Mouse (Mus musculus) Patski (cell line): ENCODE measurements around the gene Fezf2. TPM values are rescaled to one million over a fixed set of nuclear protein-coding genes. Genes with fewer than 3 reads are reported as not detected.

ENCODE experiments used
- ATAC-seq: fragments of 100-300 bp; one replicate; pipeline ENCODE4 v1.8.0; 2021
- CTCF ChIA-PET: fragments of 350-600 bp; sonication (Branson Sonifier 250); formaldehyde crosslinking; loops from one replicate; lab custom pipeline; 2022; ENCODE audit warnings: inconsistent platforms; lab: Charles Lee
- POLR2A ChIA-PET: fragments of 350-600 bp; sonication (Branson Sonifier 250); formaldehyde crosslinking; loops from one replicate; lab custom pipeline; 2022; ENCODE audit warnings: antibody characterized with exemption, inconsistent platforms; lab: Charles Lee
- DNase-seq: peaks from one replicate; pipeline ENCODE4 v3.0.0-alpha.2; 2011; ENCODE audit warnings: low read depth, low spot score
- H3K27me3 ChIP-seq: fragments of 371-371 bp; one replicate; pipeline ENCODE4 v1.5.1; 2021
- CTCF ChIP-seq: fragments of 100-300 bp; IDR thresholded peaks from one replicate; pipeline ENCODE4 v1.5.1; 2021
- in situ Hi-C: fragments of 300-500 bp; cut with MboI; formaldehyde crosslinking; loops from 3 replicates; pipeline ENCODE4 v1.11.1; 2018; ENCODE audit warnings: low pct_unique_long_range_greater_than_20kb, mixed read lengths
- polyA plus RNA-seq: library from polyadenylated mRNA; unstranded; gene quantifications from one replicate; pipeline ENCODE4 v1.2.3, GENCODE M21; 2021

Fezf2 gene
- polyA plus RNA-seq, 1 experiment from 2014 or later, result not detected

DNA sequence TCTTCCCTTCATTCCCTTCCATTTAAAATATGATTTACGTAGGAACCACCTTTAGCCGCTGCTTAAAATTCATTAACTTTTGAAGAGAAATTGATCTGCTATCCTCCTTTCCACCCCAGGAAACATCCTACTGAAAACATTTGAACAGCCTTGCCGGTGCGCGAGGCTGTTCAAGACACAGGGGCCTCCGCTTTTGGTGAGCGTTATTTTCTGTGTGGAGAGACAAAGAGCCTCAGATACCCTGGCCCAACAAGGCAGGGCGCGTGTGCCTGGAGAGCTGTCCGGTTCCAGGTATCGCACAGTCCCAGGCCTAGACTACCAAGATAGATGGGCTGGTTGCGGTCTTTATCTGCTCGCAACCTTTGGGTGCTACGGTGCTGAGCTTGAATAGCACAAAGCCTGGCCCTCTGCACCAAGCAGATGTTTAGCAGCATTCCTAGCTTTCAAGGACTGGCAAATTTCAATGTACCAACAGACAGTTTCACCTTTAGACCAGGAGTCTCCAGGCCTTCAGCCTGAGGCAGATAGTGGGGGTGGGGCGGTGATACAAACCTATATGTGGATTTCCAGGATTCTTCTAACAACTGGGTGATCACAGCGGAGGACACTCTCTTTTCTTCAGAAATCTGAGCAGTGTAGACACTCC, 2.4 kb upstream of the Fezf2 start:
- H3K27me3 ChIP-seq, result peaks cover 11% of the 10 kb centered on the region
- DNase-seq, result no peak
- ChIA-PET CTCF (no interaction called here), POLR2A (no interaction called here)
- no peak for TF ChIP-seq CTCF
- no peak for ATAC-seq
- in situ Hi-C loops, result no loop called here

DNA sequence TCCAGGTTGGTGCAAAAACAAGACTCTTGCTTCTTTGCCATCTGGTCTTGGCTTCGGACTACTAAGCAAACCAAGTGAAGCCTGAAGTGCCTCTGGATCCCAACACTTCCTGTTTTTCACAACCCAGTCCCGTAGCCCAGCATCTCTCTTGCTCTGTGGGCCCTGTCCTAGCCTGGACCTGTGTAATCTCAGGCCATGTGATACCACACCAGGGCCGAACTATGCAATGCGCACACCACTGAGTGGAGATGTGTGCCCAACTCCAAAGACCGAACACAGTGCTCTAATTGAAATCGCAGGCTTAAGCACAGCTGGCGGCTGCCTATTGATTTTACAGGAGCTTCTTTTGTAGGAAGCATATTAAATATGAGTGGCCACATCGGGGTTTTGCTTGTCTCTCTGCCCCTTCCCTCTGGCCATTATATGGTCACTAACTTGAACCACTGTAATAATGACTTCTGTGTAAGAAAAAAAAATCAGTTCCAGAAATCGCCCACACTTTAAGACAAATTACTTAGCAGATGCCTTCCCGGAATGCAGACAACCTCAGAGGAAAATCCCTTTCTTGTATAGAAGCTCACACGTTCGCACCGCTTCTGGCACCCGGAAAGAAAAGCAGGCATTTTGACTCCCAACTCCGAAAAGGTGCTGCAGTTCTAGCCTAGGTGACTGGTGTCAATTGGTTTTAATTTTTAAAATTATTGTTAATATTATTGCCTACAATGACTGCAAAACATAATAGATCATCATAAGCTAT, 1.5 kb upstream of the Fezf2 start:
- ATAC-seq (no peak), DNase-seq (no peak)
- CTCF ChIA-PET, result no interaction called here

DNA sequence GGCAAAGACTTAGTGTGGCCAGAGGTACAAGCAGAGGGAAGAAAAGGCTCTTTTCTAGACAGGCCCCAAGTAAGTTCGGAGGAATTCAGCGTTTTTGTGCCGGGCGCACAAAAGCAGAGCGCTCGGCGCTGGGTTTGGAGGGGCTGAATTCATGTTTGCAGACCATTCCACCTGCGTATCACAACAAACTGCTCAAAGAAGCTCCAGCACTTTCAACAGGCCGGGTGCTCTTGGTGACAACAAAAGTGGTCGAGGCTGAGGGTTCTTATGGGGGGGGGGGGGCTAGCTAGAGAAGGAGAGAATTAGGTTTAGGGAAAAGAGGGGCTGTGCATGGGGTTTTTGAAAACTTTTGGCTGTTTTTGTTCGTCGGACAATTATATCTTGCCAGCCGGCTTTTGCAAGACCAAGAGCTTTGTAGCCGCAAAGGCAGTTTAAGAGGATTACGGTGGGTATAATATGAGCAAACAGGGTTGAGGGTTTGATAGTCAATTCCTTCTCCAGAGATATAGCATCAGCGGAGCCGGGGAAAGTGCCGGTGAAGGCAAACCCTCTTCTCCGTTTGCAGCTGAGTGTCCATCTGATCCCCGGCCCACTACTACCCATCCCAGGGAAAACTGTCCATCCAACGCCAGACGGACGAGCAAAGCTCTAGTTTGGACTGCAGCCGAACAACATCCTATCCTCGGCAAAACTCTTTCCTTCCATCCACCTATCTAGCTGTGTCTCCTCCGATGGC, 956 bp downstream of the Fezf2 start:
- CTCF ChIA-PET, result interaction anchor here (0.8 kb wide), 1 partner anchor 800 kb away, joined by 3 read pairs; no protein-coding TSS in a partner anchor
- DNase-seq (no peak), ATAC-seq (no peak)
- POLR2A ChIA-PET, result no interaction called here
- TF ChIP-seq CTCF, result no peak
- H3K27me3 ChIP-seq, result peaks cover 13% of the 10 kb centered on the region
- in situ Hi-C loops, result no loop called here

More for the DNA sequence above, 1.5 kb upstream of the Fezf2 start:
- peaks cover 13% of the 10 kb centered on the region for H3K27me3 ChIP-seq
- in situ Hi-C loops, result no loop called here
- POLR2A ChIA-PET, result no interaction called here
- no peak for TF ChIP-seq CTCF

DNA sequence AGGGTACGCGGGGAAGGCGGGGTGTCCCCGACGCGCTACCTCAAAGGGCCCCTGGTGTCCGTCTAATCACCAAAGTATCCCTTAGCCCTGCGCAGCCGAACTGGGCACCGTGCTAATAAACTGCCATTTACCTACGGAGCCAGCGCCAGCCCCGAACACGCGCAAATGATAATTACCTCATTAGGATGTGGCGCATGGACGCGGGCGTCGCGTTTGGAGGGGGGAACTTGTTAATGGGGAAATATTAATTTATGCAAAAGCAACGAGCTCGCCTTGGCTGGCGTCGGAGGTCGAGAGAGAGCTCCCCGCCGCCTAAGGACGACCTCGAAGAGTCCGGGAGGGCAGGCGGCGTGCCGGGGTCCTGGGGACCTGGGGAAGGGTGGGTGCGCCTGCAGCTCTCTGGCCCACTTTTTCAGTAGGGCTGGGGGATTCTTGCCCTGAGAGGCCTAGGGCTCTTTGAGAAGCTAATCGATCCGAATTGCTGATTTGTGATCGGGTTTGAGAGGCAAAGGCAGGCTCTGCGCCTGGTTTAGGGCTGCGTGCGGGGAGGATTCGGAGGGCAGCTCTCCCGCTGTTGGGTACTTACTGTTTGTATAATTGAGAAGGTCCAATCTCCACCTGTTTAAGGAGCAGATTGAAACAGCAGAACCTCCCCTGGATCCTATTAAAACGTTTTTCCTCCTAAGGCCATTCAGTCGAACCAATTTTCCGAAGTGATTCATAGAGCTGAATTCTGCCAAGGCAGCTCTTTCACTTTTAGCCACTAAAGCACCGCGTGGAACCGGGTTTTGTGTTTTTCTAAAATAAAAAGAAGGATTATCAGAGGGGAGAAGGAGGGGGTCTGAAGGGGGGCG, 1.8 kb downstream of the Fezf2 start:
- ChIA-PET CTCF (no interaction called here), POLR2A (no interaction called here)
- TF ChIP-seq CTCF, result no peak
- peaks cover 12% of the 10 kb centered on the region for H3K27me3 ChIP-seq
- DNase-seq (no peak), ATAC-seq (no peak)
- in situ Hi-C loops, result no loop called here

DNA sequence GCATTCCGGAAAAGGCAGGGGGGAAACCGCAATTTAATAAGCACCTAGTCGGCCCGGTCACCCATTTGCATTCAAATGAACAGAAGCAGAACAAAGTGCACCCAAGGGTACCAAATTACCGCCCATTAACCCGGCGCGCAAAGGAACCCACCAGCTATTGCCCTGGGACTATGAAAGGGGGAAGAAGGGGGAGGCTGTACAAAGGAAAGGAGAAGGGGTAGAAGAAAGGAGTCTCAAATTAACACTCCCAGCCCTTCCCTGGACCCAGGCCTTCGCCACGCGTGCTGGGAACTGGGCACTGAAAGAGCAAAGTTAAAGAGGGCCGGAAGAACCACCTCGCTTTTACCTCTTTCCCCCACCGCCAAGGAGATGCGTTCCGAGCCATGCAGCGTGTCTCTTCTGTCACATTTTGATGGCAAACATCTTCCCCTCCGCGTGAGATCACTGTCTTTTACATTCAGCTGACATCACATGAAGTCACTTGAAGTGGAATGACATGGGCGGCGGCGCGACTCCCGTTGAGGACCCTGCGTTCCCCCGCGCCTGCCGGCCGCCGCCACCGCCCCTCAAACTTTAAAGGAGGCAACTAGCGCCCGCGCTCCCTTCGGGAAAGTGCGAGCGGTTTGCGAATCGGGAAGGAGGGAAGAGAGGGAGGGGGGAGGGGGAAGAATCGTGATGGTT, 2.6 kb downstream of the Fezf2 start:
- DNase-seq (no peak), ATAC-seq (no peak)
- CTCF ChIA-PET, result no interaction called here
- no peak for TF ChIP-seq CTCF
- H3K27me3 ChIP-seq, result peaks cover 15% of the 10 kb centered on the region
- in situ Hi-C loops, result no loop called here
- POLR2A ChIA-PET, result no interaction called here

DNA sequence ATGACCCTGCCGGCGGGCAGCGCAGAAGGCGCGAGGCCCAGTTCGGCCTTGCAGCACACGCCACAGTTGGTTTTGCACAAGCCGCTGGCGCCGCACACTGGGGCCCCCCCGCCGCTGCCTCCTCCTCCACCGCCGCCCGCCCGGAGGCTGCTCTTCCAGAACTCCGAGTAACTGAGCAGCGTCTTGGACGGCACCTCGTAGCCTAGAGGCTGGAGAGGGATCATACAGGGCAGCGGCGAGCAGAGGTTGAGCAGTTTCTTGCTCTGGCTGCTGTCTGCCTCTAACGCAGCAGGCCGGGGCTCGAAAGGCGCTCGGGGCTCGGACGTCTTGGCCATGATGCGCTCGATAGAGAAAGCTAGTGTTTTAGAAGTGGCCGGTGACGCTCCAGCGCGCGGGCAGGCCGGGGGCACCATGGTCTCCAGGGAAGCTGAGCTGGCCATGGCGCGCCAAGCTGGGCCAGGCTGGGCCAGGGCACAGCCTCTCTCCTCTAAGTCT, 3.2 kb downstream of the Fezf2 start:
- CTCF ChIA-PET, result no interaction called here
- ATAC-seq, result no peak
- DNase-seq, result no peak
- in situ Hi-C loops, result no loop called here
- no peak for TF ChIP-seq CTCF
- POLR2A ChIA-PET, result no interaction called here
- peaks cover 15% of the 10 kb centered on the region for H3K27me3 ChIP-seq

DNA sequence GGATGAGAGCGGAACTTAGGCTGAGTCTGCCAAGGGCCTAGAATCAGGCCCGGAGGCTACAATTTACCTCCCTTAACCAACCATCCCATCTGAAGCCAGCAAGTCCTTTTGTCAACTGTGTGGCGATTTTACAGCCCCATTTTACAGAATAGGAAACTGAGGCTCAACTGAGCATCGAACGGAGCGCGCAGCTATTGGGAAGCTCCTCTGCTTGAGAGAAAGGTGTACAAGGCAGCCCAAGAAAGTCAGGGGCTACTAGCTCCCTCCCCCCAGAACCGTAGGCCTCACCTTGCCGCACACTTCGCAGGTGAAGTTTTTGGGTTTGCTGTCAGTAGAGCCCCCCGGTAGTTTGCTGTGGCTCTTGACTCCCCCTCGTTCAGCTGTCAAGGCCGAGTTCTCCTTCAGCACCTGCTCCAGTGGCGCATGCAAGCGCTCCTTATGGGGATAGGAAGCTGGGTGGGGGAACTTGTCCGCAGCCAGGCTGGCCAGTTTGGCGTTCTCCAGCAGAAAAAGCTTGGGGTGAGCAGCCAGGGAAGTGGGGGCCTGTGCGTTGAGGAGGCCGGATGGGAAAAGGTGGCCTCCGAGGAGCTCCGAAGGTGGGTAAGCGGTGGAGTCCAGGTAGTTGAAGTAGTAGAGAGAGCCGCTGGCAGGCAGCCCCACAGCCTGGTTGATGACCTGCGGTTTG, 3.8 kb downstream of the Fezf2 start:
- H3K27me3 ChIP-seq, result peaks cover 15% of the 10 kb centered on the region
- ChIA-PET POLR2A (interaction anchor here (1.0 kb wide), 1 partner anchor 8 kb away, joined by 3 read pairs; no protein-coding TSS in a partner anchor), CTCF (no interaction called here)
- no peak for TF ChIP-seq CTCF
- DNase-seq (no peak), ATAC-seq (no peak)
- in situ Hi-C loops, result no loop called here

DNA sequence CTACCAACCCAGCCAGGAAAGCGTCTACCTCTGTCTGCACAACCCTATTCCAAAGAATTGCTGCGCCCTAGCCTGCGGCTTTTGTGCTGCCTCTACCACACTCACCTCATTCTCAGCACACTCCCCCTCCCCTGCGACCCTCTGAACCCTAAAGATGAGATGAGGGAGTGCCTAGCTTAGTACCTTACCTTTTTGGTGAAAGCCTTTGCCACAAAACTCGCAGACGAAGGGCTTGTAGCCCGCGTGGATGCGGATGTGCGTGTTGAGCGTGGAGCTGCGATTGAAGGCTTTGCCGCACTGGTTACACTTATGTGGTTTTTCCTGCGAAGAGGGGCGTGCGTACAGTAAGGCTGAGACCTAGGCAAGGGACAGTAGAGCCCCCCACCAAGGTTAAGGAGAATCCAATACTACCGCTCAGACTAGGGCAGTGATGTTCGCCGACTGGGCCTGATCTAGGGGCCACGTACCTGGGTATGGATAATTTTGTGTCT, 4.5 kb downstream of the Fezf2 start:
- ATAC-seq (no peak), DNase-seq (no peak)
- in situ Hi-C loops, result no loop called here
- peaks cover 15% of the 10 kb centered on the region for H3K27me3 ChIP-seq
- TF ChIP-seq CTCF, result no peak
- ChIA-PET POLR2A (interaction anchor here (0.6 to 1.0 kb wide), 2 partner anchors 8 to 1456 kb away, joined by 3 read pairs; no protein-coding TSS in a partner anchor), CTCF (no interaction called here)
